Mouse (Mus musculus) ES-Bruce4 (cell line): ENCODE measurements around the gene Gm2007. TPM values are rescaled to one million over a fixed set of nuclear protein-coding genes. Genes with fewer than 3 reads are reported as not detected.
"Not testable (repeated sequence)": the region's sequence is repeated elsewhere in the genome, so short reads cannot be mapped to it uniquely, and the experiment has no call there.

Experiments
- H3K27ac ChIP-seq: 2 replicates; pipeline ENCODE4 v1.5.1; 2012; ENCODE audit warnings: low read length, inconsistent platforms; ENCODE audit not compliant: insufficient read depth
- H3K27me3 ChIP-seq: 2 replicates; pipeline ENCODE4 v1.6.1; 2012; ENCODE audit warnings: mild to moderate bottlenecking, low read length, inconsistent platforms; ENCODE audit not compliant: control insufficient read depth, poor library complexity, insufficient read depth, severe bottlenecking
- H3K36me3 ChIP-seq: 2 replicates; pipeline ENCODE4 v1.6.1; 2012; ENCODE audit warnings: inconsistent platforms, mild to moderate bottlenecking, low read length, moderate library complexity; ENCODE audit not compliant: control insufficient read depth, poor library complexity, insufficient read depth, severe bottlenecking
- H3K4me1 ChIP-seq: one replicate; pipeline ENCODE4 v1.8.1; 2011; ENCODE audit warnings: low read length; ENCODE audit not compliant: control insufficient read depth, insufficient read depth
- H3K4me3 ChIP-seq: 2 replicates; pipeline ENCODE4 v1.5.1; 2011; ENCODE audit warnings: low read depth, mild to moderate bottlenecking, low read length
- H3K9ac ChIP-seq: 2 replicates; pipeline ENCODE4 v1.6.1; 2012; ENCODE audit warnings: low read depth, mild to moderate bottlenecking, inconsistent platforms; ENCODE audit not compliant: poor library complexity, severe bottlenecking
- H3K9me3 ChIP-seq: replicated peaks from 2 replicates; pipeline ENCODE4 v1.6.1; 2012; ENCODE audit warnings: mild to moderate bottlenecking, low read length, inconsistent platforms; ENCODE audit not compliant: control insufficient read depth, poor library complexity, insufficient read depth, severe bottlenecking
- polyA plus RNA-seq: library from polyadenylated mRNA; stranded (reverse); fragments of >200 nt; gene quantifications from 2 replicates; pipeline ENCODE4 v1.2.4, GENCODE M21; 2011; ENCODE audit warnings: low read depth; ENCODE audit not compliant: missing spikeins, insufficient read depth, insufficient read length

Gene Gm2007
- not detected in 2 replicates for polyA plus RNA-seq

DNA sequence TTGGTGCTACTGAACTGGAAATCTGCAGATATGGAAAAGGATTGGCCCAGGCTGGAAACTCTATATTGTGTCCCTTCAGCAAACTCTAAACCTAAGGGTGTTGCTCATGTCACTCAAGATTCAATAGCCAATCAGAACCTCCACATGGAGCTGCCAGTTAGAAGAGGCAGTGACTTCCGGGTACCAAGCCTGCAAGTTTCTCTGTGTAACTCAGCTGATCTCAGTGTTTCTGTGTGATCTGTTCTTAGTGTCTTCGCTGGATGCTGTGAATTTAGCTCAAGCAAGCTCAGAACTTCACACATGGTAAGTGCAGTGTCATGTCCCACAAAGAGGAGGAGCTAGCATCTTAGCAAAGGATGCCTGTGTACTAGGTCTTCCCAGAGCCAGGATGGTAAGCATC lies at the start of gene Gm2007:
Gm2007 (plus strand) TSS at position 301 of the 400 bp plus-strand sequence.
- not testable (repeated sequence) for H3K36me3 ChIP-seq, H3K9me3 ChIP-seq, H3K27me3 ChIP-seq, H3K4me3 ChIP-seq, H3K27ac ChIP-seq, H3K4me1 ChIP-seq, H3K9ac ChIP-seq

DNA sequence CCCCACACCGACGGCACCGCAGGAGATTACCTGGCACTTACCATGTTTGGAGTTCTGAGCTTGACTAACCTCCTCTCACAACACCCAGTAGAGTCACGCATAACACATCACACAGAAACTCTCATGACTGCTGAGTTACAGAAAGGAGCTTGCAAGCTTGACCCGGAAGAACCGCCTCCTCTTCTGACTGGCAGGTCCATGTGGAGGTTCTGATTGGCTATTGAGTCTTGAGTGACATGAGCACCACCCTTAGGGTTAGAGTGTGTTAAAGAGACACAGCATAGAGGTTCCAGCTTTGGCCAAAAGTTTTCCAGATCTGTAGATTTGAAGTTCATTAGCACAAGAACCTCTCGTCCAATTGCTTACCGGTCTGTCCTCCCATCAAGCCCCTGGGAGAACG lies 37.8 kb upstream of the Gm2007 start, which contains the start of gene Zfp969:
Zfp969 (minus strand) TSS at position 101 of the 400 bp plus-strand sequence.
- H3K27ac ChIP-seq, H3K27me3 ChIP-seq, H3K4me1 ChIP-seq, H3K36me3 ChIP-seq, H3K9ac ChIP-seq, H3K9me3 ChIP-seq, H3K4me3 ChIP-seq: not testable (repeated sequence)

DNA sequence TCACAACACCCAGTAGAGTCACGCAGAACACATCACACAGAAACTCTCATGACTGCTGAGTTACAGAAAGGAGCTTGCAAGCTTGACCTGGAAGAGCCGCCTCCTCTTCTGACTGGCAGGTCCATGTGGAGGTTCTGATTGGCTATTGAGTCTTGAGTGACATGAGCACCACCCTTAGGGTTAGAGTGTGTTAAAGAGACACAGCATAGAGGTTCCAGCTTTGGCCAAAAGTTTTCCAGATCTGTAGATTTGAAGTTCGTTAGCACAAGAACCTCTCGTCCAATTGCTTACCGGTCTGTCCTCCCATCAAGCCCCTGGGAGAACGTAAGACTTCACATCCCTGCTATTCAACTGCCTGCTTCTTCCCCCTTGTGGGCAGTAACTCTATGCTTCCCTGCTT lies 59.7 kb downstream of the Gm2007 start, which contains the start of gene Gm14288:
Gm14288 (minus strand) TSS at position 101 of the 400 bp plus-strand sequence.
- H3K4me3 ChIP-seq, H3K27ac ChIP-seq, H3K9ac ChIP-seq, H3K4me1 ChIP-seq, H3K36me3 ChIP-seq, H3K27me3 ChIP-seq, H3K9me3 ChIP-seq: not testable (repeated sequence)

Other genes starting within 250 kb of the Gm2007 start
- gene Gm11007, start 97.6 kb upstream of the Gm2007 start, polyA plus RNA-seq, result not detected in 2 replicates
- gene Zfp969, start 37.9 kb upstream of the Gm2007 start, polyA plus RNA-seq, result 4.7 TPM in 1 of 2 replicates, not detected in the other
- not detected in 2 replicates for gene Gm14288, start 59.6 kb downstream of the Gm2007 start, polyA plus RNA-seq
- gene Gm6710, start 127.7 kb downstream of the Gm2007 start, polyA plus RNA-seq, result 10.1 and 14.4 TPM in 2 replicates
- 21.3 and 23.8 TPM in 2 replicates for gene Zfp966, start 189.6 kb downstream of the Gm2007 start, polyA plus RNA-seq
- 1.8 and 6.6 TPM in 2 replicates for gene Gm2026, start 223.8 kb downstream of the Gm2007 start, polyA plus RNA-seq